Mouse (Mus musculus) heart, postnatal 0 days (tissue): ENCODE measurements at regions not wholly inside any gene's neighbourhood (a gene's known extent, or its start where the extent isn't known, plus 50 kb on each side); places are given as distances from the start of the nearest gene placed in this dataset.

Experiments used
- CTCF ChIP-seq: IDR thresholded peaks from 2 replicates; pipeline ENCODE4 v1.5.1; 2016; ENCODE audit warnings: antibody characterized with exemption, control low read depth, low read depth
- EP300 ChIP-seq: IDR thresholded peaks from 2 replicates; pipeline ENCODE4 v1.6.1; 2016; ENCODE audit warnings: antibody characterized with exemption, low read depth

- TF ChIP-seq CTCF = no peak; the same call in 1 of the 2 replicates
- TF ChIP-seq EP300 = no peak
Observed at GRCm38 (mm10) chr9:67114099-67114498, 64.9 kb upstream of the Tpm1 start.
